Comparison of ENCODE assay signal across 8 mouse cellular contexts in the genomic region with DNA sequence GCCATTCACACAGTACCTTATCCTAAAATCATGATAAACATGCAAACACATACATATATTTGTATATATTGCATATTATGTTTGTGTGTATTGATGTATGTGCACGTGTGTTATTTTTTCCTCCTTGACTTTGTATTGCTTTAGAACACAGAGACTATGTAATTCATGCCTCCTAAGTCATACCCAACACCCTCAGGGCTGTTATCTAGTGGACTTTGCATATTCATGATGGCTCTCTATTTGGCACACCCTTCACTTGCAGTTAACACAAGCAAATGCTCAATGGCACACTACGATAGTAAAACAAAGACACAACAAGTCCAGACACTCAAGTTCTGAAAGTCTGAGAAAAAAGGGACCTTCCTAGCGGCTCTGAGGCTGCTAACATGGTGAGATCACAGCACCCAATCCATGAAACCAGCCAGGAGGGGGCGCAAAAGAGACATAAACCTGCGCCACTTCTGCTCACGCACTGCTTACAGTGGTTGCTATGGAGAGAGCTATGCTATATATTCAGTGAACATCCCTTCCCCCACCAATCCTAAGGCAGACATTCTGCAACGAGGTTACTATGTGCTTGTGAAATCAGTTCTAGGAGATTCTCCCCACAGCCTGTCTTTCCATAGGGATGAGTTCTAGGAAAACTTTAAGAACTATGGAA.
A peak's percentile ranks its signal among the peaks of the same experiment; 100 is the strongest.
DNase-seq lines count a peak whose midpoint lies in the region; ATAC-seq and TF ChIP-seq lines count a peak whose summit lies in the region.

No protein-coding gene starts in this region.

- H3K4me1 ChIP-seq in E14TG2a.4 (replicated peaks; ENCODE audit: low read depth, low read length), result 0 out of 2 replicates have a peak, but pooled peaks cover 3% of the 10 kb centered on the region
- H3K4me1 ChIP-seq in forebrain, embryonic 15.5 days, result 0 out of 2 replicates have a peak, but pooled peaks cover 6% of the 10 kb centered on the region
- no peaks in the 10 kb centered on the region for H3K4me1 ChIP-seq in liver, postnatal 0 days (ENCODE audit: insufficient read depth)
- H3K4me1 ChIP-seq in neural tube, embryonic 14.5 days (ENCODE audit: control insufficient read depth, insufficient read depth, low read length), result no peaks in the 10 kb centered on the region
- no peaks in the 10 kb centered on the region for H3K4me1 ChIP-seq in testis, adult 2 months (ENCODE audit: control insufficient read depth, insufficient read depth, low read length)

- TF ChIP-seq POLR2A in testis, adult 2 months (IDR thresholded peaks at IDR 0.05; ENCODE audit: control insufficient read depth, low read depth, low read length), result no peak

- no peaks in the 10 kb centered on the region for H3K36me3 ChIP-seq in E14TG2a.4 (ENCODE audit: insufficient read depth, low read length)
- no peaks in the 10 kb centered on the region for H3K36me3 ChIP-seq in forebrain, embryonic 15.5 days
- no peaks in the 10 kb centered on the region for H3K36me3 ChIP-seq in liver, postnatal 0 days (replicated peaks; ENCODE audit: insufficient read depth, low read length)
- H3K36me3 ChIP-seq in neural tube, embryonic 14.5 days (ENCODE audit: control insufficient read depth, insufficient read depth, low read length), result no peaks in the 10 kb centered on the region
- no peaks in the 10 kb centered on the region for H3K36me3 ChIP-seq in testis, adult 2 months (ENCODE audit: control insufficient read depth, insufficient read depth, low read length)

- peak; percentile 29 for DNase-seq in c-Kit-positive CD71-positive TER-119-negative erythroid progenitor cells, embryonic 14.5 days (ENCODE audit: low read depth)
- DNase-seq in layer of hippocampus, adult 18-20 months (ENCODE audit: low spot score in 2 of 2), result peak; percentile 43 to 81
- peak; percentile 82 for DNase-seq in liver, postnatal 0 days

- no peak overlapping the region for H3K9ac ChIP-seq in forebrain, embryonic 15.5 days (replicated peaks)
- H3K9ac ChIP-seq in liver, postnatal 0 days (replicated peaks), result no peak overlapping the region
- no peak overlapping the region for H3K9ac ChIP-seq in neural tube, embryonic 14.5 days (replicated peaks; ENCODE audit: low read depth, low read length)

- no peaks in the 10 kb centered on the region for H3K27me3 ChIP-seq in E14TG2a.4 (ENCODE audit: insufficient read depth, low read length)
- no peaks in the 10 kb centered on the region for H3K27me3 ChIP-seq in forebrain, embryonic 15.5 days
- H3K27me3 ChIP-seq in liver, postnatal 0 days (ENCODE audit: insufficient read depth, low read length), result no peaks in the 10 kb centered on the region
- no peaks in the 10 kb centered on the region for H3K27me3 ChIP-seq in neural tube, embryonic 14.5 days (ENCODE audit: control insufficient read depth, insufficient read depth, low read length)
- H3K27me3 ChIP-seq in testis, adult 2 months (ENCODE audit: control insufficient read depth, insufficient read depth, low read length), result no peaks in the 10 kb centered on the region

- no peaks in the 10 kb centered on the region for H3K9me3 ChIP-seq in E14TG2a.4 (ENCODE audit: low read length)
- no peaks in the 10 kb centered on the region for H3K9me3 ChIP-seq in forebrain, embryonic 15.5 days
- no peaks in the 10 kb centered on the region for H3K9me3 ChIP-seq in liver, postnatal 0 days (ENCODE audit: low read length)
- H3K9me3 ChIP-seq in neural tube, embryonic 14.5 days (ENCODE audit: control insufficient read depth, low read length), result no peaks in the 10 kb centered on the region

- TF ChIP-seq EP300 in liver, postnatal 0 days (IDR thresholded peaks at IDR 0.05; ENCODE audit: low read depth), result no peak

- no peak overlapping the region for H3K4me3 ChIP-seq in E14TG2a.4 (replicated peaks; ENCODE audit: low read length)
- no peak overlapping the region for H3K4me3 ChIP-seq in forebrain, embryonic 15.5 days
- H3K4me3 ChIP-seq in liver, postnatal 0 days (ENCODE audit: low read depth, low read length), result no peak overlapping the region
- no peak overlapping the region for H3K4me3 ChIP-seq in neural tube, embryonic 14.5 days (ENCODE audit: low read depth, low read length)
- H3K4me3 ChIP-seq in testis, adult 2 months (ENCODE audit: control insufficient read depth, low read depth, low read length), result no peak overlapping the region

- ATAC-seq in forebrain, embryonic 15.5 days (replicated peaks), result peak; percentile 97
- peak; percentile 98 to 99 for ATAC-seq in hematopoietic stem cell, adult 5-6 weeks (replicated peaks in 1 of 2; ENCODE audit: insufficient read depth in 1 of 2, low FRiP score in 2 of 2, low TSS enrichment in 1 of 2, low read depth in 1 of 2, poor library complexity in 2 of 2, severe bottlenecking in 2 of 2)
- peak; percentile 72 for ATAC-seq in liver, postnatal 0 days
- peak; percentile 98 for ATAC-seq in neural tube, embryonic 14.5 days (ENCODE audit: low read depth)

- no peak overlapping the region for H3K4me2 ChIP-seq in forebrain, embryonic 15.5 days (replicated peaks)
- H3K4me2 ChIP-seq in liver, postnatal 0 days (ENCODE audit: low read depth, low read length), result no peak overlapping the region
- H3K4me2 ChIP-seq in neural tube, embryonic 14.5 days (ENCODE audit: low read depth, low read length), result no peak overlapping the region

- TF ChIP-seq CTCF in E14TG2a.4 (conservative IDR thresholded peaks at IDR 0.05; ENCODE audit: low read length), result peak; percentile 67
- TF ChIP-seq CTCF in liver, postnatal 0 days (IDR thresholded peaks at IDR 0.05; ENCODE audit: low read depth), result peak; percentile 76
- TF ChIP-seq CTCF in testis, adult 2 months (IDR thresholded peaks at IDR 0.05; ENCODE audit: control insufficient read depth, insufficient read depth, insufficient replicate concordance, low read depth, low read length), result peak; percentile 34; the same call in 1 of the 2 replicates

- no peak overlapping the region for H3K27ac ChIP-seq in forebrain, embryonic 15.5 days (replicated peaks)
- H3K27ac ChIP-seq in liver, postnatal 0 days (ENCODE audit: low read depth), result no peak overlapping the region
- H3K27ac ChIP-seq in neural tube, embryonic 14.5 days (ENCODE audit: low read depth, low read length), result no peak overlapping the region
- H3K27ac ChIP-seq in testis, adult 2 months (ENCODE audit: control insufficient read depth, insufficient read depth, low read depth, low read length), result no peak overlapping the region

- 15% methylated on average over 7 of the region's 7 CpGs for WGBS in forebrain, embryonic 15.5 days
- 15% methylated on average over 7 of the region's 7 CpGs for WGBS in liver, postnatal 0 days (ENCODE audit: insufficient replicate concordance)
- WGBS in neural tube, embryonic 14.5 days, result 9% methylated on average over 7 of the region's 7 CpGs

Comparison
In these comparisons a context has a peak if more than half of its experiments do, and no peak if none do; other contexts are left out.
1. DNase-seq: peak in every context shown above with its lines; median percentile 82 in liver, postnatal 0 days; 62 in layer of hippocampus, adult 18-20 months; 29 in c-Kit-positive CD71-positive TER-119-negative erythroid progenitor cells, embryonic 14.5 days.